Mouse (Mus musculus) lung, embryonic 16.5 days (tissue): ENCODE measurements around the gene Rai2. TPM values are rescaled to one million over a fixed set of nuclear protein-coding genes. Genes with fewer than 3 reads are reported as not detected.
"Not testable (repeated sequence)": the region's sequence is repeated elsewhere in the genome, so short reads cannot be mapped to it uniquely, and the experiment has no call there.

ENCODE experiments used
- ATAC-seq: fragments of 200-750 bp; cut with Nextera tagmentation; 2 replicates; pipeline ENCODE4 v1.8.0; 2017; ENCODE audit warnings: low read depth, mild to moderate bottlenecking, moderate library complexity
- H3K27ac ChIP-seq: fragments of 300-500 bp; sonication (generic); 2 replicates; pipeline ENCODE4 v1.5.1; 2014; ENCODE audit warnings: mild to moderate bottlenecking, control low read depth, low read length
- H3K27me3 ChIP-seq: fragments of 300-500 bp; sonication (generic); 2 replicates; pipeline ENCODE4 v1.6.1; 2014; ENCODE audit warnings: low read depth, low read length, mixed read lengths; ENCODE audit not compliant: control insufficient read depth, insufficient read depth
- H3K36me3 ChIP-seq: fragments of 300-500 bp; sonication (generic); 2 replicates; pipeline ENCODE4 v1.6.1; 2014; ENCODE audit warnings: low read length; ENCODE audit not compliant: control insufficient read depth, insufficient read depth
- H3K4me1 ChIP-seq: fragments of 300-500 bp; sonication (generic); replicated peaks from 2 replicates; pipeline ENCODE4 v1.6.1; 2014; ENCODE audit warnings: low read length, mixed read lengths; ENCODE audit not compliant: control insufficient read depth, insufficient read depth
- H3K4me2 ChIP-seq: fragments of 300-500 bp; sonication (generic); 2 replicates; pipeline ENCODE4 v1.6.1; 2014; ENCODE audit warnings: low read depth, low read length, control low read depth
- H3K4me3 ChIP-seq: fragments of 300-500 bp; sonication (generic); 2 replicates; pipeline ENCODE4 v1.5.1; 2014; ENCODE audit warnings: mild to moderate bottlenecking, low read length, control low read depth
- H3K9ac ChIP-seq: fragments of 300-500 bp; sonication (generic); 2 replicates; pipeline ENCODE4 v1.6.1; 2014; ENCODE audit warnings: low read length, control low read depth
- H3K9me3 ChIP-seq: fragments of 300-500 bp; sonication (generic); 2 replicates; pipeline ENCODE4 v1.6.1; 2016; ENCODE audit warnings: low read length; ENCODE audit not compliant: control insufficient read depth
- WGBS: fragments of 180-500 bp; shearing (Covaris S2); extraction: QIAGEN DNeasy Blood & Tissue Kit; methylation state at CpG from one replicate; pipeline ENCODE4 v1.1.7; 2014; 5-methylcytosine and 5-hydroxymethylcytosine counted together
- polyA plus RNA-seq: library from polyadenylated mRNA; unstranded; fragments of >200 nt; fragmentation: Nextera tagmentation; extraction: Ambion mirVana; gene quantifications from 2 replicates; pipeline ENCODE4 v1.2.1, GENCODE M21; 2015

The Rai2 gene
- polyA plus RNA-seq, 1 experiment from 2014 or later: 3.5 TPM

DNA sequence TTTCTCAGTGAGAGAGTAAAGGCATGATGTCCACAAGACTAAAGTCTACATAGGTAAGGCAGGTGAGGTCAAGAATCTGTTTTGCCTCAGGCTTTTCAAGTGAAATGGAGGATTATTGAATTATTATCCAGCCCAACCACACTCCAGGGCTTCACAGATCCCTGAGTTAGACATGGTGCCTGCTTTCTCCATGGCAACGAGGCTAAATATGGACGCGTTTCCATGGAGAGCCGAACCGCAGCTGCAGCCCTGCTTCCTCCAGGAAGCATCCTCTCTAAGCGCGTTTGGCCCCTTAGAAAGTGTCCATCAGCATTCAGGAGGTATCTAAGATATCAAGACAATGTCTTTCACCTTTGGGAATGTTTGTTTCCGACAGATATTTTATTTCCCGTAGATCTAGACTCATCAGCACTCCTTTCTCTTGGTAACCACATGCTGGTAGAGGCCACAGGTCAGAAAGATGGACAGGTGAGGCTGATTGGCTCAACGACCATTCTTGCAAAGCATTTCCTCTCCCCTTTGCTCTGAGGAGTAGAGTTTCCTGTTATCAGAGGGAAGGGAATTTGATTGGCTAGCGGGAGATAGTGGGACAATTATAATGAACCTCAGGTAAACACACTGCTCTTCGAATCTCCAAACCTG lies 59.6 kb downstream of the Rai2 start:
- Histone ChIP-seq H3K4me1 (no peaks in the 10 kb centered on the region), H3K4me2 (no peak overlapping the region), H3K9me3 (no peaks in the 10 kb centered on the region), H3K36me3 (no peaks in the 10 kb centered on the region), H3K4me3 (no peak overlapping the region), H3K27ac (no peak overlapping the region), H3K9ac (no peak overlapping the region), H3K27me3 (0 out of 2 replicates have a peak, but pooled peaks cover 2% of the 10 kb centered on the region)
- WGBS: 72% methylated on average over 12 of the region's 12 CpGs
- no peak for ATAC-seq

DNA sequence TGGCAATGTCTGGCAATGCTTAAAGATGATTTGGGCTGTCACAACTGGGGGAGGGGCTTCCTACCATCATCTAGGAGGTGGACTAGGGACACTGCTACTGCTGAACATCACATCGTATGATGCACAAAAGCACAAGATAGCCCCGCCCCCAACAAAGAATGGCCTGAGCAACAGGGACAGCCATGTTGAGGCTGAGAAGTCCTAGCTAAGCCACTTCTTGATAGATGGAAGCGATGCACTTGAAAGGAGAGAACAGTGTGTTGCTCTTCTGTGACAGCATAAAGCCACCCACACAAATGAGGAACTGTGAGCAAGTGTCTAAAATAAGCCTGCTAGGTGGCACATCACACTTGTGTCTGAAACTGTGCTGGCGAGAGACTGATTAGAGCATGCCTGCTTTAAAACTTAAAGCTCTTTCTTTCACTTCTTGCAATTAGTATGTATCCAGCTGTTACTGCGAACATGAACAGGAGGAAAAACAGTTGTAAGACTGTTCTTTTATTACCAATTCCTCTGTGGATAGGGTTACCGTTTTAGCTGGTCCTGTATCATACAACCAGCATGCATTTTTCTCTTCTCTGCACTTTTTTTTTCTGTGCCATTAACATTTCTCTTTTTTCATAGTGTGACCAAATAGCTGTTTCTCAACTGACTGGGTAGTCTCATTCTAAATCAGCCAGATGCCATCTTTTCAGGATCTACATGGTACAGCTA lies 63.6 kb downstream of the Rai2 start:
- no peak for ATAC-seq
- 76% methylated on average over 6 of the region's 6 CpGs for WGBS
- no peak overlapping the region for H3K4me3 ChIP-seq
- no peak overlapping the region for H3K4me2 ChIP-seq
- H3K36me3 ChIP-seq: no peaks in the 10 kb centered on the region
- H3K27me3 ChIP-seq: peaks cover 3% of the 10 kb centered on the region; the same call in 1 of the 2 replicates
- H3K9ac ChIP-seq: no peak overlapping the region
- H3K27ac ChIP-seq: no peak overlapping the region
- H3K9me3 ChIP-seq: no peaks in the 10 kb centered on the region
- H3K4me1 ChIP-seq: no peaks in the 10 kb centered on the region

DNA sequence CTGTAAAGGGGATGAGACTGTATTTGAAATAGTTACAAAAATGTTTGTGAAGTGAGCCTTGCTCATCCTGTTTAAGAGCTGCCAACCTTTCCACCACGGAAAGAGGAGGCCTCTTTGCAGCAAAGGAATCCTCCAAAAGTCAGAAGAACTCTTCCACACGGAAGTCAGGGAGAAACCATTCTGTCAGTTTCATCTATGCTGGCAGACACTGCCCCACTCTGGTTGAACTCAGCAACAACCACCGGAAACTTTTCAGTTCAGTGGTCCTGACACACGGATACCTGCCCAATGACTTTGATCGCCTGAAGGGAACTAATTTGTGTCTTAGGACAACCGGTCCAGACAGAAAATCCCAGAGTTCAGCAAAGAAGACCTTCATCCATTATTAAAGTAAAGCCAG lies 73.3 kb downstream of the Rai2 start:
- ATAC-seq: no peak
- no peak overlapping the region for H3K4me2 ChIP-seq
- 21% methylated on average over 6 of the region's 6 CpGs for WGBS
- no peaks in the 10 kb centered on the region; the same call in 1 of the 2 replicates for H3K27me3 ChIP-seq
- no peaks in the 10 kb centered on the region for H3K36me3 ChIP-seq
- no peak overlapping the region for H3K9ac ChIP-seq
- H3K4me3 ChIP-seq: no peak overlapping the region
- no peak overlapping the region for H3K27ac ChIP-seq
- no peaks in the 10 kb centered on the region for H3K9me3 ChIP-seq
- no peaks in the 10 kb centered on the region for H3K4me1 ChIP-seq

DNA sequence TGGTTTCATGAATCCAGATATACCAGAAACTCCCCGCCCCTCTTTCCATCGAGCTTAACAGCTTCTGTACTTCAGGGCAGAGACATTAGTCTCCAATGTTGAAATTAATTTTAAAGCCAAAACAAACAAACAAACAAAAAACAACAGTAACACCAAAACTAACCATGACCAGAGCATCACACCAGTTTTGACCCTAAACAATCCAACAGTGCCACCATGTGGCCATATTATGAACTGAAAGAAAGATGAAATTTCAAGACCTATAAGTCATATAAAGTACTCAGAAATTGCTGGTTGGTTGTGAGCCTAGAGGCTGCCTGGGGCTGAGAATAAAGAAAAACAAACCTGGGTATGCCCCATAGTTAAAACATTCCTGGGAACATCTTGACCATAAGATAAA lies 109.3 kb downstream of the Rai2 start:
- not testable (repeated sequence) for H3K9me3 ChIP-seq, H3K27me3 ChIP-seq, H3K36me3 ChIP-seq, H3K4me1 ChIP-seq, H3K4me3 ChIP-seq, H3K27ac ChIP-seq, ATAC-seq, H3K4me2 ChIP-seq, H3K9ac ChIP-seq
- 30% methylated on average over 2 of the region's 2 CpGs for WGBS
